Mouse (Mus musculus) T-helper 1 cell (primary cell): ENCODE results near the gene Olfr1331.
"Not testable (repeated sequence)": the region's sequence is repeated elsewhere in the genome, so short reads cannot be mapped to it uniquely, and the experiment has no call there.

ENCODE experiments used
- in situ Hi-C: fragments of 300-600 bp; cut with MboI, MseI; formaldehyde crosslinking; loops from one replicate; pipeline ENCODE4 v1.15.1; 2025; ENCODE audit warnings: high pct_unique_total_duplicates

Gene Olfr1331

GRCm38 (mm10) chr4:118864349-118864748 is at the start of gene Olfr1331:
TSS of gene Olfr1331 (plus strand) at chr4:118864649.
- in situ Hi-C loops: no loop called here

- in situ Hi-C loops: no loop called here
Observed at GRCm38 (mm10) chr4:118818921-118819320, 45.5 kb upstream of the Olfr1331 start.

GRCm38 (mm10) chr4:118836179-118836578 is 28.3 kb upstream of the Olfr1331 start, which contains the start of gene Olfr1333:
TSS of gene Olfr1333 (minus strand) at chr4:118836279.
- in situ Hi-C loops: no loop called here

DNA sequence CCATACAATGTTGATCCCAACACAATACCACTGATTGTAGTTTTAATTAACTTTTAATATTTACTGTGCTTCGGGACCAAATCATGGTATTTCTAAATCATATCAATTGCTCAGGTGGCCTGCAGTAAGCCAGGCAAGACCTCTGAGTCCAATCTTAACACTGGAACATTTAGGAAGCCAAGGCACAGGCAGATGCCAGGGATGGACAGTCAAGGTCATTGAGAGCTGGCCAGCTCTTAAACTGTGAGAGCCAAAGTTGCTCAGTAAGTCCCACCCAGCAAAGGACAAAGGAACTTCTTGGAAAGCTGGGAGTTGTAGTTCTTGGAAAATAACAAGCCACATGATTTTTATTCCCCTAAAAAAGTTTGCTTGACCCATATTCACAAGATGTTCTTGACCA is 2.7 kb upstream of the Olfr1331 start:
- in situ Hi-C loops: no loop called here

GRCm38 (mm10) chr4:118862704-118863103 is 1.7 kb upstream of the Olfr1331 start:
- in situ Hi-C loops: no loop called here

GRCm38 (mm10) chr4:118867566-118867965 is 3.1 kb downstream of the Olfr1331 start:
- in situ Hi-C loops: no loop called here

DNA sequence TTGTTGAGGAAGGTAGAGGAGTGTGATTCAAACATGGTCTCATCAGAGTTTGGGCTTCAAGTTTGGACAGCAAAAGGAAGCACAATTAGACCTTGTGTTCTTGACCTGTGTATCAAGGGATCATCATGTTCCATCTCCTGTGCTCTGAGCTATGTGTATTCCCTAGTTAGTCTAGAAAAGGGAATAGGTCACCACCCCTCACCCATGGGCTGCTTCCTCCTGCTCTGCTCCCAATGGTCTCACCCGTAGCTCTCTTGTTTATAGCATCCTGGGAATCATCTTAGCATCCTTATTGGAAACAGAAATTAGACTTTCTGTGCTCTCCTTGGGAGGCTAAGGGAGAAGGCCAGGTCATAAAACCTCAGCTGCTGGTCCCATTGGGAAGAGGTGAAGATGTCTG is 23.8 kb downstream of the Olfr1331 start, which contains the start of gene Olfr1330:
Gene Olfr1330, plus strand, starts transcription at position 301 of the 400 bp plus-strand sequence.
- in situ Hi-C loops: no loop called here

GRCm38 (mm10) chr4:118901981-118902380 is 37.5 kb downstream of the Olfr1331 start:
- in situ Hi-C loops: loop anchor here (10.0 kb wide), 1 partner anchor 1657 kb away; no protein-coding TSS in a partner anchor

- in situ Hi-C loops: not testable (repeated sequence)
Observed at GRCm38 (mm10) chr4:118917365-118917764, 52.9 kb downstream of the Olfr1331 start, which contains the start of gene Olfr1329. TSS of gene Olfr1329 (minus strand) at chr4:118917465.
